Mouse (Mus musculus) induced T-regulatory cell, adult 2 months (primary cell): ENCODE data around the gene Hist1h1d.
"Not testable (repeated sequence)": the region's sequence is repeated elsewhere in the genome, so short reads cannot be mapped to it uniquely, and the experiment has no call there.

ENCODE experiments used
- DNase-seq: peaks from one replicate; pipeline ENCODE4 v3.0.0-alpha.2; 2012; ENCODE audit warnings: low read depth

Hist1h1d gene

GRCm38 (mm10) chr13:23573034-23573897 lies 20.2 kb downstream of the Hist1h1d start:
- DNase-seq: peak; percentile 58

- DNase-seq: peak; percentile 98
These were observed 20.9 kb downstream of the Hist1h1d start, which contains the start of the genes Hist1h2bf and Hist1h2ad for GRCm38 (mm10) chr13:23573898-23574524. Gene Hist1h2bf (minus strand): TSS chr13:23574196. Gene Hist1h2ad (plus strand): TSS chr13:23574381.

- peak; percentile 72 for DNase-seq
These were observed 21.6 kb downstream of the Hist1h1d start for GRCm38 (mm10) chr13:23574546-23575170.

GRCm38 (mm10) chr13:23575271-23575851 lies 22.3 kb downstream of the Hist1h1d start, which contains the start of gene Hist1h3d:
Gene Hist1h3d (plus strand): TSS chr13:23575763.
- DNase-seq: peak; percentile 86

- DNase-seq: not testable (repeated sequence)
These were observed 22.8 kb downstream of the Hist1h1d start for GRCm38 (mm10) chr13:23575864-23576313.

- DNase-seq: peak; percentile 57
These were observed 23.4 kb downstream of the Hist1h1d start for GRCm38 (mm10) chr13:23576351-23576881.

- no peak for DNase-seq
These were observed 24.0 kb downstream of the Hist1h1d start for GRCm38 (mm10) chr13:23576906-23577639.

GRCm38 (mm10) chr13:23577835-23578234 lies 24.8 kb downstream of the Hist1h1d start:
- DNase-seq: no peak

GRCm38 (mm10) chr13:23581408-23582218 lies 28.6 kb downstream of the Hist1h1d start, which contains the start of gene Hist1h4d:
Gene Hist1h4d (plus strand): TSS chr13:23581598.
- peak; percentile 95 for DNase-seq

GRCm38 (mm10) chr13:23582219-23583056 lies 29.4 kb downstream of the Hist1h1d start:
- DNase-seq: peak; percentile 29

- peak; percentile 47 for DNase-seq
These were observed 30.5 kb downstream of the Hist1h1d start for GRCm38 (mm10) chr13:23583387-23584068.

GRCm38 (mm10) chr13:23584331-23584730 lies 31.3 kb downstream of the Hist1h1d start:
- no peak for DNase-seq

GRCm38 (mm10) chr13:23585029-23585441 lies 32.0 kb downstream of the Hist1h1d start:
- DNase-seq: peak; percentile 91

- DNase-seq: peak; percentile 94
These were observed 32.5 kb downstream of the Hist1h1d start for GRCm38 (mm10) chr13:23585442-23586098.

- no peak for DNase-seq
These were observed 33.3 kb downstream of the Hist1h1d start for GRCm38 (mm10) chr13:23586099-23586939.

GRCm38 (mm10) chr13:23586940-23587225 lies 33.8 kb downstream of the Hist1h1d start:
- peak; percentile 58 for DNase-seq

- no peak for DNase-seq
These were observed 38.1 kb downstream of the Hist1h1d start for GRCm38 (mm10) chr13:23591206-23591605.
